Mouse (Mus musculus) small intestine, adult 2 months (tissue): Measurements from ENCODE around the gene Zfp316.

ENCODE experiments used
- CTCF ChIP-seq: fragments of 200-500 bp; IDR thresholded peaks from 2 replicates; pipeline ENCODE4 v1.5.1; 2012; ENCODE audit warnings: low read depth, mild to moderate bottlenecking, control low read depth, inconsistent platforms, low read length, moderate library complexity, mixed read lengths; ENCODE audit not compliant: insufficient replicate concordance, insufficient read length; ENCODE audit errors: extremely low read depth
- POLR2A ChIP-seq: fragments of 200-500 bp; IDR thresholded peaks from 2 replicates; pipeline ENCODE4 v1.6.1; 2012; ENCODE audit warnings: low read depth, mild to moderate bottlenecking, control low read depth, inconsistent platforms, low read length, moderate library complexity

GRCm38 (mm10) chr5:143264689-143265088 is 5.1 kb downstream of the Zfp316 start:
- TF ChIP-seq CTCF: no peak
- no peak for TF ChIP-seq POLR2A
